Mouse (Mus musculus) heart, postnatal 14 days (tissue): ENCODE measurements around the gene Eng. TPM values are rescaled to one million over a fixed set of nuclear protein-coding genes. Genes with fewer than 3 reads are reported as not detected.

Source experiments
- DNase-seq, 2 experiments: peaks; one replicate each; pipeline ENCODE4 v3.0.0; 2021 to 2022
- intact Hi-C: fragments of 180-260 bp; cut with DNase I; formaldehyde crosslinking; loops from one replicate; pipeline ENCODE4 v1.15.1; 2025
- total RNA-seq, 2 experiments: library from RNA; stranded (reverse); gene quantifications; 2 replicates each; pipeline ENCODE4 v1.2.3; 2021

Eng gene
- total RNA-seq, 2 experiments from 2014 or later, result 148 to 162 TPM

DNA sequence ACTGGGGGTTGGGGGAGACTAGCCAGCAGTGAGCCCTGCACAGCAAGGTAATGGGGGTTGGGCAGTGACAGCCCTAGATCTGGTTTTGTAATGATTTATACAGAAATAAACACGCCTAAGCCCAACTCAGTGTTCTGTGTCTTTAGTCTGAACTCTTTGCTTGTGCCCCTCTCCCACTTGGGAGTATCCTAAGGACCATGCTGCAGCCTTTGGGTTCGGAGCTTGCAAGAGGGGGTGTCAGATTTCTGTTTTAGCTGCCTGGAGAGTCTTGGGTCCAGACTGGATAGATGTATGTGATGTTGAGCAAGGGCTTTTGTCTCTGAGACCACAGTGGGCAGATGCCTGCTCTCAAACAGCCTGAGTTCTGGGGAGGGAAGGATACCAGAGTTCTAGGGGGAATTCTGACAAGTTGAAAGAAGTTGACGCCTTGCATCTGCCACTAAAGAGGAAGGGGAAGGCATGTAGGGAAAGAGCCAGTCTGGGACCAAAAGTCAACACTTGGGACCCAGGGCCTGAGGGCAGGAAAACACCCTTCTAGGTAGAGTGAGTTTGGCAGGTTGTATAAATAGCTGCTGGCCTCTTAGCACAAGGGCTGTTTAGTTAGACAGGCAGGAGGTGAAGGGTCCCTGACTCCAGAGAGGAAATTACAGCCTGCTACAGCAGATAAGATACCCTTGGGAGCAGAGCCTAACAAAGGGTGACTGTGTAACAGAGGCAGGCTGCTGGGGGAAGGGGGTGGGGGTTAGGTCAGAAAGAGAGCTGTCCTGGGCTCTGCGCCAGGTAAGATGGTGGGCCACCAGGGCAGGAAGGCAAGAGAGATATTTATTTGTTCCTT, 25.5 kb upstream of the Eng start:
- intact Hi-C loops, result no loop called here
- DNase-seq, result peak; percentile 81 to 87

DNA sequence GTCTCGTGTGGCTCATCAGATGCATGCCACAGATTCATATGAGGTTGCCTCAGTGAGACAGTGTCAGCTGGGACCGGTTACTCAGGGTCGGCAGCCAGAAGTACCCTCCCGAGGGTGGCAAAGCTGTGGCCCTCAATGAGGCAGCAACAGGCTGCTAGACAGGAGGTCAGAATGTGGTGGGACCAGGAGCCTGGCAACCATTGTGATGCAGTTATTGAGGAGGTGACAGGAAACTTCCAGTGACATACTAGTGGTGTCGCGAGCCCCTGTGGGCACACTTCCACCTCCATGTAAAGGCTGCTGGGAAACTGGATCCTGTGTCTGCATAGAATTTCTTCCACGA, 24.9 kb upstream of the Eng start, which contains the start of gene Ak1:
TSS of gene Ak1 (plus strand) at position 242 of the 343 bp plus-strand sequence.
- no peak for DNase-seq
- intact Hi-C loops, result no loop called here

DNA sequence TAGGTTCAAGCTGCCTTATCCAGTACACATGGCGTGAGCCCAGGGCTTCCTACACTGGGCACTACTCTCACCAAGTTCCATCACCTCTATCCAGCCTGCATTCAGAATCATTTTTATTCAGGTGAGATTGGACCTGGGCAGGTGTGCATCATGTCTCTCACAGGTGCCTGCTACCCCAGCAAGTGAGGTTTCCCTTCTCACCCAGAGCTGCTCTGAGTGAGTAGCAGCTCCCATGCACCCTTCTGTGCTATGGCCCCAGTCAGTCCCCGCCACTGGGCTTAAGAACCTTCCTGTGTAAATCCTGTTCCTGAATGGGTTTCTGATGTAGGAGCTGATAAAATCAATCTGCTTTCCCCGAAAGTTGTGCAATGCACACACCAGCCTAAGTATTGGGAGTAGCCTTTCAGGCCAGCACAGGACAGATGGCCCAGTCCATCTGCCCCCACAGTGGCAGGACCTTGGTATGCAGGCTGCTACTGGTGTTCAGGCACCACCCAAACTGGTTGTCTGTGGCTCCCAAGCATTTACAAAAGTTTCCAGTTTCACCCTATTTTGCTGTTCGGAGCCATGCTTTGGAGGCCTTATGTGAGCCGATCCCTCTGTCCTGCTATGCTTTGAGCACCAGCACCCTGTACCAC, 22.2 kb upstream of the Eng start:
- no peak for DNase-seq
- intact Hi-C loops, result no loop called here

DNA sequence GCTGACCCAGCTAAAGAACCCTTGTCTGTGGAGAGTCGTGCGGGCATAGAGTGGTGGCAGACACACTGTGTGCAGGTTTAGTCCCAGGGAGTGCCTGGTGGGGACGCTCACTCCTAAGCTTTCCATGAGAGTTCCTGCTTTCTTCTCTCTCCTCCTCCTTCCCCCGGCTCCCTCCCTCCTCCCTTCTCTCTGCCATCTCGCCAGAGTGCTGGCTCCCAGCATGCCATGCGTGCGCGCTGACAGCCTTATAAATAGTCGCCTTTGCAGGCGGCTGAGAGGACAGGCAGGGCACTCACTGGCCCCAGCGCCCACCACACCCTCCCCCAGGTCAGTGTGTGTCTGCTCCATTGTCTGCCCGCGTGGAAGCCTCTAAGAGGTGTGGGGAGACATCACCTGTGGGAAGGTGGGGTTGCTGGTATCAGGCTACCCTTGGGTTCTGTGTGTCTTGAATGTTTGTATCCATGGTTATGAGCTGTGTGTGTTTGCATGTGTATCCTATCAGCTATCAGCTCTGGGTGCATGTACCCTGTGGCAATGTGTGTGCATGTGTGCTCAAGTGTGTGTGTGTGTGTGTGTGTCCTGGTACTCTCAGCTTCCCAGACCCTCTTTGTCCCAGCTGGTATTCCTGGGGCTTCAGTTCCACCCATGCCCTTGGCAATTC, 21.1 kb upstream of the Eng start:
- peak; percentile 74 to 86 for DNase-seq
- intact Hi-C loops, result no loop called here

DNA sequence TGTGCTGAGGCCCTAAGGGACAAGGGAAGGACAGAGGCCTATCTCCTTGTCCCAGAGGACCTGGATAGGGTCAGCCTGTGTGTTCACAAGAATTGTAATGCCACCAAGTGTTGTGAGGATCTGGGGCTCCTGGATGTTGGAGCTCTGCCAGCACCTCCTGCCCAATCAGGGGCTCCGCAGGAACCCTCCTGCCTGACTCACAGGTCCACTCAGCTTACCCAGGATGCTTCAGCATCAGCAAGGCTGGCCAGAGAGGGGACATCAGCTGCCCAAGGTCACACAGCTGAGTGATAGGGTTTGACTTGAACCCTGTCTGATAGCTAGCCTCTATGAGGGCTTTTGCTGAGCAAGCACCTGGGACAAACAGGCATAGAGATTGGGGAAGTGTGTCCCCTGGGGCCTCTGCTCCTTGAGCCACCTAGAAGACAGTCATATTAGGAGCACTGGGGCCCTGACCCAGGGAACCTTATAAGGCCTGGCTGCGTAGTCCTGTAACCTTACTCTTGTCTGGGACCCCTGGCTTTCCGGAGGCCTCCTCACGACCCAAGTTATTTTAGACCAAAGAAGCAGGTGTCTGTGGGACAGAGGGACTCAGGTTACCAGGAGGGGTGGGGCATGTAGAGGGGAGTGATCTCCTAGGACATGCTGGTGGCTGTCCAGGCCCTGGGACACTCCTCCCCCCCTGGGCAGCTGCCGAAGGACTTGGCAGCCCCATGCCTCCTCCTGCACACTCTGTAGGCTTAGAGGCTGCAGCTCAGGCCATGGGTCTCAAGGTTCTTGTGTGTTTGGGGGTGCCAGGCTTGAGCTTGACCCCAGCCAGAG, 20.3 kb upstream of the Eng start:
- intact Hi-C loops, result no loop called here
- peak; percentile 69 to 80 for DNase-seq

DNA sequence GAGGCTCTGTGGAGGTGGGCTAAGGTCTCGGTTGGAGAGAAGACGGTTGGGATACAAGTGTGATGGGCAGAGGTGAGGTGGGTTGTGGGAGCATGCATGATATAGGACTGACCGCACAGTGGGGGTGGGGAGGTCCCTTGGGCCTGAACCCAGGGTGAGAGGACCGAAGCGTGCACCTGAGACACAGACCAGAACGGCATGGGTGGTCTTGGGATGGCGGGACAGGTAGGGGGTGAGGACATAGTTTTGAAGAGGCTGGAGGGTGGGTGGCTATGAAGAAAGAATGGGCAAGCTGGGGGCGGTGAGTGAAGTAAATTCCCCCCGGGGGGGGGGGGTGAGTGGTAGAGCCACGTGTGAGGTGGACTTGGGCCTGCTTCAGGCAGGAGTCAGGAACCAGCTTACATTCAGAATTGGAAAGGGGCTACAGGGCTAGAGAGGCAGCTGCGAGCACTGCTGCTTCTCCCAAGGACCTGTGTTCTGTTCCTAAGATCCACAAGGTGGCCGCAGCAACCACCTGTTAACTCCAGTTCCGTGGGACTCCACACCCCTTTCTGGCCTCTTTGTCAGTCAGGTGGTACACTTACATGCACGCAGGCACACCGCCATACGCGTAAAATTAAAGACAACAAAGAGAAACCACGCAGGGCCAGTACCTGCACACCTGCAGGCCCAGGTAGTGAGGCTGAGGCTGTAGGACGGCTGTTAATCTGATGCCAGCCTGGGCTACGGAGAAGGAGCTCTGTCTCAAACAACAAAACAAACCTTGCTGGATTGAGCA, 18.9 kb upstream of the Eng start:
- DNase-seq, result no peak
- intact Hi-C loops, result no loop called here

DNA sequence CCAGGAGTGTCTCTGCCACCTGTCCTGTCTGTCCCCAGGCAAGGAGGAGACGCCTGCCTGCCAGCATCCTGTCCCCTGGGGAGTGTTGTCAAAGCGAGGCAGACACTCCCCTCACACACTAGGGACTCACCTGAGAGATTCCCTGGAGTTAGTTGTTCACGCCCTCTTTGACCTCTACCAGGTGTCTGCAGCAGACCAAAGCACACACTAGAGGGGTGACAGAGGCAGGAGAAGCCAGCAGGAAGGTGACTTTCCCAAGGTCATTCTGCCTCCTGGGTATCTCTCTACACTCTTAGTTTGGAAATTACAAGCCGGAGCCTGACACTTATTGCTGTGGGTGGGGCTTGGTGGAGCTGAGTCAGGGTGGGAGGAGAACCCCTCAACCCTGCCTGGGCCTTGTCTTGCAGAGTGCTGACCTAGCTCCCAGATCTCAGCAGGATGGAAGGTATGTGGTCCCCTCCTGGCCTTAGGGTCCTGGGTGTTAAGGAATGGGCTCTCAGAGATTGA, 18.3 kb upstream of the Eng start:
- intact Hi-C loops, result no loop called here

DNA sequence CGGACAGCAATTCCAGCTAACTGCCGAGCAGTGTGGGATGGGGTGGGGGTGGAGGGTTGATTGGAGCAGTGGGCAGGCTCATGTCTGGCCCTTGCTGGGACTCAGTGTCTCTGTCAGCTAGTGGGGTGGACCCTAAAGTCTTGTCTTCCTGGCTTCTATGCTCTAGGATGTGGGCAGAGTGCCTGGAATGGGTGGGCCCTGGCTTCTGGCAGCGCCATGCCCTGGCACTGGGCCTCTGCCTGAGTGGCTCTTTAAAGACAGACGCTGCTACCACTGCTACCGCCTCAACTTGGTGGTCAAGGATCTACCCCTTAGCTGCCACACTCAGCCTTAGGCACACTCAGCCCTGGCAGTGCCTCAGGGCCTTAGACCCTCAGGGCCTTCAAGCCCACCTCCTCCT, 17.7 kb upstream of the Eng start:
- intact Hi-C loops, result no loop called here
- DNase-seq, result peak; percentile 82 to 91

More for the DNA sequence above, 18.3 kb upstream of the Eng start:
- no peak for DNase-seq

DNA sequence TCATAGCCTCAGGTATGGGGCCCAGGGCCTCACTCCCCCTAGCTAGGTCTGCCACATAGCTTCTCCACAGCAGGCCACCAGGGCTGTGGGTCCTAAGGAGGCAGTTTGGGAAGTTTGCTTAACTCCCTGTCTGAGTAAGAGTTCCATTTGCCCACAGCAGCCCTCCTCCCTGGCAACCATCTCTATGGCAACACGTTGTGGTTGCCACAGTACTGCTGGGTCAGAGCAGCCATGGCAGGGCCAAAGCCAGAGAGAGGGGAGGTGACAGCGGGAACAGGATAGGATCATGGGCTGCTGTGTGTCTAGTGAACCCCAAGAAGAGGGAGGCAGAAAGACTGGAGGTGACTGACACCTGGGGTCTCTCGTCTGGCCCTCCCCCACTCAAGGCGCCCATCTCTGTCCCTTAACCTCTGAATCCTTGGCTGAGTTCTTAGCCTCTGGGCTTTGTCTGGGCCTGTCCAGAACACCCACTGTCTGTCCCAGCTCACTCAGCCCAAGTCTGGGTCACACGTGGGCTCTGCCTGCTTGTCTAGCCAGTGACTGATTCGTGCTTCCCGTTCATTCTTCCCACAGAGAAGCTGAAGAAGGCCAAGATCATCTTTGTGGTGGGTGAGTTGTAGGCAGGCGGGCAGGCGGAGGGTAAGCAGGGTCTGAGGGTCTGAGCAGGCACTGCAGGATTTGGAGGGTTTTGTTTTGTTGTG, 17.0 kb upstream of the Eng start:
- DNase-seq, result peak in 1 of 2 experiments; percentile 56
- intact Hi-C loops, result no loop called here

DNA sequence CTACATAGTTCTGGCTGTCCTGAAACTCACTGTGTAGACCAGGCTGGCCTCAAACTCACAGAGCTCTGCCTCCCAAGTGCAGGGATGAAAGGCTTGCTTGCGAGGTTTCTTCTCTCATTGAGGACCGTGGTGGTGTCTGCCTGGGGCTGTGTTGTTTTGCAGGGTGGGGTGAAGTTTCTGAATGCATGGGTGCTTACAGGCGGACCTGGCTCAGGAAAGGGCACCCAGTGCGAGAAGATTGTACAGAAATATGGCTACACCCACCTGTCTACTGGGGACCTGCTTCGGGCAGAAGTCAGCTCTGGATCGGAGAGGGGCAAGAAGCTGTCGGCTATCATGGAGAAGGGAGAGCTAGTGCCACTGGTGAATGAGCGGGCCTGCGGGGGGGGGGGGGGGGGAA, 16.4 kb upstream of the Eng start:
- DNase-seq, result no peak
- intact Hi-C loops, result loop anchor here (5.0 kb wide), 1 partner anchor 117 kb away; no protein-coding TSS in a partner anchor

DNA sequence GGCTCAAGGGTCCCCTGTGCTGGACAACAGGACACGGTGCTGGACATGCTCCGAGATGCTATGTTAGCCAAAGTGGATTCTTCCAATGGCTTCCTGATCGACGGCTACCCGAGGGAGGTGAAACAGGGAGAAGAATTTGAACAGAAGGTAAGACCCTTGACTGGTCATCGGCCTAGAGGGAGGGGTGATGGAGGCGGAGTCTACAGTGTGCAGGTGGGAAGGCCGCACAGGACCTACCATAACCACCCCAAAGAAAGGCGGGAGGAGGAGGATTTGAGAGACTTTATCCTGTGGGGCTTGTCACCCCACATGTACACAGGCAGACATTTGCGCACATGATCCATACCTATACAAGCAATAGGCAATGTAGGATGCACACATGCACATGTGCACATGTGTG, 15.3 kb upstream of the Eng start:
- no peak for DNase-seq
- intact Hi-C loops, result loop anchor here (1.0 to 5.0 kb wide), 2 partner anchors 58 to 116 kb away; no protein-coding TSS in a partner anchor

DNA sequence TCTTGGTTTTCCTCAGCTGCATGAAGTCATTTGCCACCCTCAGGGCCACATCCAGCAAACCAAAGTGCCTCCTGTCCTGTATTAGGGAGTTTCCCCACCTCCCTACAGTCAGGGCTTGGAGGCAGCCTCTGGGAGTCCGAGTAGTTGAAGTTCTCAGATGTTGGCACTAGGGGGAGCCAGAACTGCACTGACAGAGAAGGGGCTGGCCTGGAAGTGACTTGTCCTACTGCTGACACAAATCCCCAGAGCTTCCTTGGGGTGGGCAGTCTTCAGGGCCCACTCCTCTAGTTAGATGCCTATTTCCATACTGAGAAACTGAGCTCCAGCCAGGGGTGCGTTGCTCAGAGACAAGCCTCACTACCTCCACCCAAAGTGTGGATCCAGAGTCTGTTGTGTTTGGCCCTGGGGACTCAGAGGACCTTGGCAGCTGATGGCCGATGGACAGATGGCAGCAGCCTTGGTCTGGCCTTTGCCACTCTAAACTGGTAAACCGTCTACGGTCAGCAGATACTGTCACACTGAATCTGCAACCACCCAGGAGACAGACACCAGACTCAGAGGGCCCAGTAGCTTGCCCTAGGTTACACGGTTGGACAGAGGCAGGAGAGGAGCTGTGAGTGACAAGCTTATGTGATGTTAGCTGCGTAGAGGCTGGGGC, 14.5 kb upstream of the Eng start:
- peak; percentile 83 to 90 for DNase-seq
- intact Hi-C loops, result loop anchor here (1.0 to 5.0 kb wide), 2 partner anchors 57 to 115 kb away; no protein-coding TSS in a partner anchor

DNA sequence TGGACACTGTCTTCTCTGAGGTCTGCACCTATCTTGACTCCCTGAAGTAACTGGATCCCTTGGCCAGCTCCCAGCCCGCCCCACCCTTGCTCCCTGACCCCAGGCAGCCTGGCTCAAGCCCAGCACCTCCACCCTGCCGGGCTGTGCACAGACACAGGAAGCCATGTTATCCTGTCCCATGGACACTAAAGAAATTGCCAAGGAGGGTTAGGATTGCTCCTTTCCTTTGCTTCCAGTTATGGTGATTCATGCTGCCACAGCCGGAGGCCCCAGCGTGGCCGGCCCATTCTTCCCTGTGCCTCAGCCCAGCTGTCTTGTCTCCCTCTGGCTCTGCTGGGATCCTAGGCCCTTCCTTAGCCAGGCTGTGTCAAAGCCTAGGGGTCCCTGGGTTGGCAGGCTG, 12.7 kb upstream of the Eng start:
- intact Hi-C loops, result loop anchor here (5.0 kb wide), 1 partner anchor 114 kb away; no protein-coding TSS in a partner anchor
- peak in 1 of 2 experiments; percentile 65 for DNase-seq

DNA sequence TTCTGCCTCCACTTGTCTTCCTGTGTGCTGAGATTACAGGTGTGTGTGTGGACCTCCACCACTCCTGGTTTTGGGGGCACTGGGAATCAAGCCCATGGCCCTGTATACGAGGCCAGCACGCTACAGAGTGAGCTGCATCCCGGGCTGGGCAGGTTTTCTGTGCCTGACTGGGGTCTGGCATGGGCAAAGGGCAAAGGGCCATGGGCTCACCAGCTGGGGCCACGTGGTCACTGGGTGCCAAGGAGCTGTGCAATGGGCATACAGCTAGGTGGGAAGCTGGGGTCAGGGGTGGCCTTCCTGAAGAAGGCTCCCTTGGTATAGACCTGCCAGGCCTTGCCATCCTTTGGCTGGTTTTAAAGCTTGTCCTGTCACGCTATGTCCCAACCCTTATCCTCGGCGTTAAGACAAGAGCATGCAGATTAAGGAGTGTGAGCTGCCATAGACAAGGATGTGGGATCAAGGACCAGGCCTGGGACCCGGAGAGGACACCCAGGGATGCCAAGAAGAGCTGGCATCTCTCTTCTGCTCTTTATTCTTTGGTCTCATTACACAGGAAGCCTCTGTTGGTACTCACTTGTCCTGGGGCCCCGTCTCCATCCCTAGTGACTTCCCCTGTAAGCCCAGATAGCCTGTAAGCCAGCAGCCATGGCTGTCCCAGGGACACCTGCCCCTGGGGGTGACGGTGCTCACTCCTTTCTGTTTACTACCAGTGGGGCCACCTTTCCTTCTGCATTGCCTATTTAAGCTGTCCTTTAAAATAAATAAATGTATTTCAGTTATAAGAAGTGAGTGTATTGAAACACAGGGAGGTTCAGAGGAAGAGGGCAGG, 11.9 kb upstream of the Eng start:
- intact Hi-C loops, result loop anchor here (5.0 kb wide), 1 partner anchor 113 kb away; no protein-coding TSS in a partner anchor
- DNase-seq, result no peak

DNA sequence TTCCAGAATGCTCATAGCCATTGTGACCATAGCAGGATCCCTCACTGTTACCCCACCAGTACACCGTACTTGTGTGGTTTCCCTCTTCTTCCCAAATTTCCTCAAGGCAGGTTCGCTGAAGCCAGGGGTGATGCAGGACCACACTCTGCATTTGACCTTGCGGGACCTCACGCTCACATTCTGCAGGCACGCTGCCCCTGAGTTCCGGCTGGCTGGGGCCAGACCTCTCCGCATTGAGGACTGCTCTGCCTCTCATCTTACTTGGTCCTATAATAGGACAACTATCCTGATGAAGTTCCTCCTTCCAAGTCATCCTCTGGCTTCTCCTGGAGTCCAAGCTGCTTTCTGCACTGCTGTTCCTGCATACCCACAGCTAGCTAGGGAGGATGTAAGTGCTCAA, 9.8 kb upstream of the Eng start:
- intact Hi-C loops, result no loop called here

DNA sequence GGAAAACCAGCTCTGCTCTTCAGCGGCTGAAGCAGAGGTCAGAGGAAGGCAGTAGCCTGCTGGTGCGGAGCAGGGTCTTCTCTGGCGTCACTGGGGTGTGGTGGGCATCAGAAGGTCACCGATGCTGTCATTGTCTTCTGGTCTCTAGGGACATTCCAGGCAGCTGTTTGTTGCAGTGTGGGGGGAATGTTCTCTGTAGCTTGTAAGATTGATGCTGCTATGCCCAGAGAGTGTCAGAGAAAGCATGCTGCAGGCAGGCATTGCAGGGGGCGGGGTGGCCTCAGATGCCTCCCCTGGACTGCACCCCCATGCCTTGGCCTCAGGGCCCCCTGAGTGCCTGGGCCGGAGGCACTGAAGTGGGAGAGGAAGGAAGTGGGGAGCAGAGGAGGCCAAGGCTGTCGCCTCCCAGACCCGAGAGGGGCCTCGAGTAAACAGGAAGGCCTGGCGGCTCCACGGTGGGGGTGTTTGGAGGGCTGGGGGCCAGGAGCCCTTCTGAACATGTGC, 8.6 kb upstream of the Eng start:
- intact Hi-C loops, result no loop called here
- peak; percentile 71 to 77 for DNase-seq

More for the DNA sequence above, 9.8 kb upstream of the Eng start:
- no peak for DNase-seq

DNA sequence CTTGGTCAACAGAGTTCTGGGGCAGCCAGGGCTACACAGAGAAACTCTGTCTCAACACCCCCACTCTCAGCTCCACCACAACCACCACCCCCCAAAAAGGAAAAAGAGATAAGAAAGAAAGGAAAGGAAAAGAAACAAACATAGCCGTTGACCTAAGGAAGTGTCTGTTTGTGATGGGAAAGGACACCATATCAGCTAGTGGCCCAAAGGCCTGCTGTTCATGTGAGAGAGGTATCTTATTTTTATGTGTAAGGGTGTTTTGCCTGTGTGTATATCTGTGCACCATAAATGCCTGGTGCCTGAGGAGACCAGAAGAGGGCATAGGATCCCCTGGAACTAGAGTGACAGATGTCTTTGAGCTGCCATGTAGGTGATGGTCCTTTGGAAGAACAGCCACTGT, 6.8 kb upstream of the Eng start:
- no peak for DNase-seq
- intact Hi-C loops, result no loop called here
